Mouse (Mus musculus): ENCODE results near the gene Entpd3. TPM values are rescaled to one million over a fixed set of nuclear protein-coding genes. Genes with fewer than 3 reads are reported as not detected.

Gene Entpd3
- total RNA-seq, 2 experiments from 2014 or later: not detected

GRCm38 (mm10) chr9:120577706-120578405 is 38.2 kb downstream of the Entpd3 start:
- intact Hi-C loops (cut with DNase I): loop anchor here (10.0 kb wide), 1 partner anchor 797 kb away; no protein-coding TSS in a partner anchor
- DNase-seq: no peak

- intact Hi-C loops (cut with DNase I): loop anchor here (10.0 kb wide), 1 partner anchor 796 kb away; no protein-coding TSS in a partner anchor
Measured at GRCm38 (mm10) chr9:120578701-120579100, 39.1 kb downstream of the Entpd3 start.

GRCm38 (mm10) chr9:120579808-120580207 is 40.2 kb downstream of the Entpd3 start:
- intact Hi-C loops (cut with DNase I): loop anchor here (5.0 to 10.0 kb wide), 2 partner anchors 637 to 795 kb away; no protein-coding TSS in a partner anchor
- no peak for DNase-seq

More at GRCm38 (mm10) chr9:120578701-120579100, 39.1 kb downstream of the Entpd3 start:
- no peak for DNase-seq

- intact Hi-C loops (cut with DNase I): loop anchor here (5.0 kb wide), 1 partner anchor 635 kb away; no protein-coding TSS in a partner anchor
- DNase-seq: peak; percentile 52 to 71
Measured at GRCm38 (mm10) chr9:120581941-120582618, 42.5 kb downstream of the Entpd3 start.

- intact Hi-C loops (cut with DNase I): loop anchor here (5.0 kb wide), 1 partner anchor 635 kb away; no protein-coding TSS in a partner anchor
- DNase-seq: peak; percentile 93 to 94
Measured at GRCm38 (mm10) chr9:120582619-120583308, 43.1 kb downstream of the Entpd3 start.

- intact Hi-C loops (cut with DNase I): loop anchor here (5.0 kb wide), 1 partner anchor 634 kb away; no protein-coding TSS in a partner anchor
- DNase-seq: no peak
Measured at GRCm38 (mm10) chr9:120583314-120583713, 43.7 kb downstream of the Entpd3 start.

GRCm38 (mm10) chr9:120586546-120586945 is 46.9 kb downstream of the Entpd3 start:
- intact Hi-C loops (cut with DNase I): loop anchor here (1.0 to 5.0 kb wide), 2 partner anchors 84 to 656 kb away; no protein-coding TSS in a partner anchor
- DNase-seq: peak; percentile 70 to 87

GRCm38 (mm10) chr9:120591490-120591889 is 51.9 kb downstream of the Entpd3 start:
- intact Hi-C loops (cut with DNase I): no loop called here

GRCm38 (mm10) chr9:120593383-120594101 is 53.9 kb downstream of the Entpd3 start:
- intact Hi-C loops (cut with DNase I): no loop called here

More at GRCm38 (mm10) chr9:120591490-120591889, 51.9 kb downstream of the Entpd3 start:
- peak; percentile 75 to 90 for DNase-seq

GRCm38 (mm10) chr9:120594839-120595238 is 55.2 kb downstream of the Entpd3 start:
- no peak for DNase-seq
- intact Hi-C loops (cut with DNase I): no loop called here

More at GRCm38 (mm10) chr9:120593383-120594101, 53.9 kb downstream of the Entpd3 start:
- DNase-seq: no peak

- intact Hi-C loops (cut with DNase I): no loop called here
- DNase-seq: no peak
Measured at GRCm38 (mm10) chr9:120595306-120595705, 55.7 kb downstream of the Entpd3 start.

- DNase-seq: peak; percentile 74 to 87
- intact Hi-C loops (cut with DNase I): loop anchor here (2.0 to 10.0 kb wide), 6 partner anchors 89 to 639 kb away; no protein-coding TSS in a partner anchor
Measured at GRCm38 (mm10) chr9:120601488-120602171, 62.0 kb downstream of the Entpd3 start.

- intact Hi-C loops (cut with DNase I): loop anchor here (2.0 to 10.0 kb wide), 6 partner anchors 88 to 638 kb away; no protein-coding TSS in a partner anchor
- DNase-seq: peak; percentile 32 to 44
Measured at GRCm38 (mm10) chr9:120602172-120602838, 62.7 kb downstream of the Entpd3 start.

GRCm38 (mm10) chr9:120602839-120603511 is 63.4 kb downstream of the Entpd3 start:
- DNase-seq: peak; percentile 94 to 95
- intact Hi-C loops (cut with DNase I): loop anchor here (1.0 to 10.0 kb wide), 7 partner anchors 88 to 638 kb away; no protein-coding TSS in a partner anchor

- intact Hi-C loops (cut with DNase I): loop anchor here (1.0 to 10.0 kb wide), 7 partner anchors 87 to 637 kb away; no protein-coding TSS in a partner anchor
- DNase-seq: no peak
Measured at GRCm38 (mm10) chr9:120603512-120603908, 63.9 kb downstream of the Entpd3 start.

GRCm38 (mm10) chr9:120603956-120604355 is 64.3 kb downstream of the Entpd3 start:
- intact Hi-C loops (cut with DNase I): loop anchor here (1.0 to 10.0 kb wide), 7 partner anchors 87 to 637 kb away; no protein-coding TSS in a partner anchor
- no peak for DNase-seq

GRCm38 (mm10) chr9:120611055-120611454 is 71.4 kb downstream of the Entpd3 start:
- intact Hi-C loops (cut with DNase I): no loop called here
- DNase-seq: no peak

GRCm38 (mm10) chr9:120614059-120614458 is 74.4 kb downstream of the Entpd3 start:
- intact Hi-C loops (cut with DNase I): no loop called here
- no peak for DNase-seq
